Mouse (Mus musculus): ENCODE results near the gene Nmrk2.
A peak's percentile ranks its signal among the peaks of the same experiment; 100 is the strongest.

The Nmrk2 gene

GRCm38 (mm10) chr10:81161602-81162317, 40.1 kb downstream of the Nmrk2 start:
- peak; percentile 76 for DNase-seq

GRCm38 (mm10) chr10:81154736-81155135, 47.1 kb downstream of the Nmrk2 start:
- DNase-seq = no peak

- no peak for DNase-seq
Measured at GRCm38 (mm10) chr10:81154313-81154712, 47.5 kb downstream of the Nmrk2 start.

GRCm38 (mm10) chr10:81152609-81153008, 49.2 kb downstream of the Nmrk2 start:
- DNase-seq = no peak

- no peak for DNase-seq
Measured at GRCm38 (mm10) chr10:81151261-81151660, 50.6 kb downstream of the Nmrk2 start.
